Mouse (Mus musculus) stomach, embryonic 14.5 days (tissue): ENCODE results near the gene S100a7a. TPM values are rescaled to one million over a fixed set of nuclear protein-coding genes. Genes with fewer than 3 reads are reported as not detected.
A peak's percentile ranks its signal among the peaks of the same experiment; 100 is the strongest.

Experiments used
- ATAC-seq: fragments of 200-750 bp; cut with Nextera tagmentation; 2 replicates; pipeline ENCODE4 v1.8.0; 2017; ENCODE audit warnings: low read depth, moderate TSS enrichment; ENCODE audit not compliant: insufficient number of reproducible peaks, insufficient read depth, low FRiP score
- H3K27ac ChIP-seq: fragments of 300-500 bp; sonication (generic); 2 replicates; pipeline ENCODE4 v1.5.1; 2014; ENCODE audit warnings: mild to moderate bottlenecking, low read length, moderate library complexity, mixed read lengths
- H3K27me3 ChIP-seq: fragments of 300-500 bp; sonication (generic); 2 replicates; pipeline ENCODE4 v1.6.1; 2014; ENCODE audit warnings: low read length, control low read depth, mixed read lengths; ENCODE audit not compliant: control insufficient read depth, insufficient read depth
- H3K36me3 ChIP-seq: fragments of 300-500 bp; sonication (generic); 2 replicates; pipeline ENCODE4 v1.6.1; 2014; ENCODE audit warnings: mild to moderate bottlenecking, control low read depth, low read length, moderate library complexity, mixed read lengths; ENCODE audit not compliant: control insufficient read depth, insufficient read depth
- H3K4me1 ChIP-seq: fragments of 300-500 bp; sonication (generic); 2 replicates; pipeline ENCODE4 v1.6.1; 2014; ENCODE audit warnings: low read length, control low read depth, mixed read lengths; ENCODE audit not compliant: control insufficient read depth, insufficient read depth
- H3K4me2 ChIP-seq: fragments of 300-500 bp; sonication (generic); replicated peaks from 2 replicates; pipeline ENCODE4 v1.6.1; 2014; ENCODE audit warnings: low read depth, low read length, control low read depth
- H3K4me3 ChIP-seq: fragments of 300-500 bp; sonication (generic); 2 replicates; pipeline ENCODE4 v1.5.1; 2014; ENCODE audit warnings: low read depth, low read length, control low read depth
- H3K9ac ChIP-seq: fragments of 300-500 bp; sonication (generic); replicated peaks from 2 replicates; pipeline ENCODE4 v1.6.1; 2014; ENCODE audit warnings: low read depth, mild to moderate bottlenecking, control low read depth, low read length, moderate library complexity, mixed read lengths
- H3K9me3 ChIP-seq: fragments of 300-500 bp; sonication (generic); 2 replicates; pipeline ENCODE4 v1.6.1; 2016; ENCODE audit warnings: low read depth, low read length, control low read depth; ENCODE audit not compliant: control insufficient read depth
- WGBS: fragments of 180-500 bp; shearing (Covaris S2); extraction: QIAGEN DNeasy Blood & Tissue Kit; methylation state at CpG from one replicate; pipeline ENCODE4 v1.1.7; 2014; 5-methylcytosine and 5-hydroxymethylcytosine counted together
- polyA plus RNA-seq: library from polyadenylated mRNA; unstranded; fragments of >200 nt; fragmentation: Nextera tagmentation; extraction: Ambion mirVana; gene quantifications from 2 replicates; pipeline ENCODE4 v1.2.1, GENCODE M21; 2014

The S100a7a gene
- polyA plus RNA-seq, 1 experiment from 2014 or later, result not detected

DNA sequence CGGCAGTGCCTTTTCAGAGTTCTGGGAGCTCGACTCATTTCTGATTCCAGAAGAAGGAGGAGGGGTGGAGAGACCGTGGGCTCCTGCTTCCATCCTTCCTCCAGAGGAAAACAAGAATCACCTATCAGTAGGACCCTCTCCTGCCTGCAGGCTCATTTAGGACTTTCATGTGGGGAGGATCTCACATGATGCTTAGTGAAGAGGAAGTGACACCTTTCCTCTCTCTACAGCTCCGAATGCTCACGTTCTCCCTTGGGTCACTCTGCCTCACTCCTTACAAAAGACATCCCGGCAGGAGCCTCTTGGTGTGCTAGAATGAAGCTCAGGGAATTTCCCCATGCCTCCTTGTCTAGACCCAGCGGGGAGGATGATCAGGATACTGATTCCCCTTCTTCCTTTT is 32.3 kb upstream of the S100a7a start:
- WGBS, result 46% methylated on average over 7 of the region's 7 CpGs
- H3K36me3 ChIP-seq, result no peaks in the 10 kb centered on the region
- H3K27me3 ChIP-seq, result no peaks in the 10 kb centered on the region
- no peak overlapping the region for H3K9ac ChIP-seq
- no peak overlapping the region for H3K4me3 ChIP-seq
- no peak overlapping the region for H3K27ac ChIP-seq
- no peak for ATAC-seq
- peaks cover 18% of the 10 kb centered on the region for H3K4me1 ChIP-seq
- H3K4me2 ChIP-seq, result no peak overlapping the region
- H3K9me3 ChIP-seq, result no peaks in the 10 kb centered on the region; the same call in 1 of the 2 replicates

DNA sequence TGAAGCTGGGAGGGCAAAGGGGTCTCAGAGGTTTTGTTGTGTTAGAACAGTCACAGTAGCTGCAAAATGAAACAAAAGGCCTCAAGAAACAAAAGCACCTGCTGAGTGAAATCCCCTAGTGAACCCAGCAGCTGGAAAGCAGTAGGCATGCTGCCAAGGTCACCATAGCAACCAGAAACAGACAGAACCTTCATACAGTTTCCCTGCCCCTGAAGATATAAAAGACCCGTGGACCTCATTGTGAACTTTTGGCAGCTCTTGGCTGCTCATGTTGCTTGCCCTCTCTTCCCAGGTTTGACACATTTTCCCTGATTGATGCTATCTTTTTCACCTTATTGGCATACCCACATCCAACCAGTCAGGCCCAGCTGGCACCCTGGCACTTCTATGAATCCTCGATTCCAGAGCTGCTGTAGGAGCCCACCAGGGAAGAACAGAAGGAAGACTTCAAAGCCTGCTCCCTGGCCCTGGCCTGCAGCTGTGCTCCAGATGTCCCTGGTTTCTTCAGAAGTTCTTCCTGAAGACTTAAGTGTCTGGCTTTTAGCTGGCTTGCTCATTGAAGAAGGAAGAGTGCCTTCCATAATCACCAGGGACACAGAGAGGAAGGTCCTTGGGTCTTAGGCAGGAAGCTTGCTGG is 30.3 kb upstream of the S100a7a start:
- H3K4me2 ChIP-seq, result no peak overlapping the region
- no peak overlapping the region for H3K9ac ChIP-seq
- no peaks in the 10 kb centered on the region for H3K27me3 ChIP-seq
- no peak overlapping the region for H3K4me3 ChIP-seq
- H3K27ac ChIP-seq, result peak overlapping the region; percentile 66; the same call in 1 of the 2 replicates
- ATAC-seq, result peak; percentile 55; the same call in 1 of the 2 replicates
- no peaks in the 10 kb centered on the region for H3K9me3 ChIP-seq
- no peaks in the 10 kb centered on the region for H3K36me3 ChIP-seq
- H3K4me1 ChIP-seq, result peaks cover 18% of the 10 kb centered on the region
- 9% methylated on average over 2 of the region's 2 CpGs for WGBS

DNA sequence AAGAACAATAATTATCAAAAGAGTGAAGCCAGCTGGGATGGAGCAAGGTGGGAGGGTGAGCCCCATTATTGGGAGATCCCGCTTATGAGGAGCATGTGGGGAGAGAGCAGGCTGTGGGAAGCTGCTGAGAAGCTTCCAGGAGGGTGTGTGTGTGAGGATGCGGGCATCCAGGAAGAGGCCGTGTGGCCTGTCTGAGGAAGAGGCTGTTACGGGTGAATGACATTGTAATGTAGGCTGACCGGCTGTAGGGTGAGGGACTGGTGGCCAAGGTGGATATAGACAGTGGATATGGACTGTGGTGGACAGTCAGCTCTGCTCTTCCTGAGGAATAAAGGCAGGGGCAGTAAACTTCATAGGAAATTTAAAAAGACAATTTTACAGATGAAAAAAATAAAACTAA is 28.3 kb upstream of the S100a7a start:
- Histone ChIP-seq H3K36me3 (no peaks in the 10 kb centered on the region), H3K4me1 (peaks cover 18% of the 10 kb centered on the region), H3K9me3 (no peaks in the 10 kb centered on the region), H3K27ac (peak overlapping the region; percentile 90), H3K27me3 (no peaks in the 10 kb centered on the region), H3K9ac (0 out of 2 replicates have a peak overlapping the region, but pooled peaks have one; percentile 6), H3K4me3 (no peak overlapping the region), H3K4me2 (no peak overlapping the region)
- ATAC-seq, result no peak
- 77% methylated on average over 5 of the region's 5 CpGs for WGBS

DNA sequence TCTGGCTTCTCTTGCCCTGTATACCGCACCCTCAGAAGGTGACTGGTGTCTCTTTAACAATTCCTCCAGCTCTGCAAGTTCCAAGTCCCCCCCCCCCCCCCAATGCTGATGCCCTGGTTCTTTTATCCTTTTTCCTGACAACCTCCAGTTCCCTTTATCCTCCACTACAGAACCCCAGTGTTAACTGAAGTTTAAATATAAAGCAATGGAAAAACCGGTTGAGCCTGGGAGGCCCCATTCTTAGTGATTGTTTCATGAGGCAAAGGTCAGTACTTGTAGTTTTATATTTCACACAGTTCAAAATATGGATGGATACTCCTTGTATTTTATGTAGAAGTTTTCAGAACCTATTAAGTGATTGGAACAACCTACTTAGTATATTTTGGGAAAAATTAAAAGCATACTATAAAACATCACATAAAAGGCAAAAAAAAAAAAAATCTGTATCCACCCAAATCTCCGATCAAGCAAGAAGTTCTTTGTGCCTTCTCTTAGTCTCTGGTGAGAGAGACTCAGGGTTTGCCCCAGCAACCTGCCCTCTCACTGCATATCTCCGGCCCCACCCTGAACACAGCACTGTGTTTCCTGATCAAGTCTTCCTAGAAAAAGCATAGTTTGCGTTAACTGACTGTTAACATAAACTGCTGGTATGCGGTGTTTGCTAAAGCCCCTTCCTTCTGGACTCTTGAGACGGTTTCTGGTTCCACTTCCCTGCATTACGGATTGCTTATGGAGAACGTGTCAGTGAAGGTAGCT is 27.4 kb upstream of the S100a7a start:
- no peaks in the 10 kb centered on the region for H3K27me3 ChIP-seq
- peak overlapping the region; percentile 2; the same call in 1 of the 2 replicates for H3K4me2 ChIP-seq
- no peak overlapping the region for H3K4me3 ChIP-seq
- H3K36me3 ChIP-seq, result no peaks in the 10 kb centered on the region
- H3K4me1 ChIP-seq, result peaks cover 18% of the 10 kb centered on the region
- no peak overlapping the region for H3K9ac ChIP-seq
- peak; percentile 72 for ATAC-seq
- no peaks in the 10 kb centered on the region for H3K9me3 ChIP-seq
- H3K27ac ChIP-seq, result peak overlapping the region; percentile 90
- WGBS, result 41% methylated on average over 9 of the region's 9 CpGs

DNA sequence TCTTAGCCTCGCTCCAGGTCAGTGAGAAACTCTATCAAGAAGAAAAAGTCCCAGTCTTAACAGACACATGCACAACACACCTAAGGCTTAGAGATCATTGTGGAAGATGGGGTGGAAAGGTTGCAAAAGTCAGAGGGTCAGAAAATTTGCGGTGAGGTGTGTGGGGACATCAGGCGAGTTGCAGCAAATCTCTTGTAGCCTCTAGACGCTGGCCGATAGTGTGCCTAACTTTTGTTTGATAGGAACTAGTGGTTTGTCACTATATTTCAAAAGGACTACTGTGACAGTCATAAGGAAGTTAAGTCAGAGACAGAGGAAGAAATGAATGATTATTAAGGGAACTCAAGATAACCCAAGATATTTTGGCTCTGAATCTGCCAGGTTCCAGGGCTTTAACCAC is 26.5 kb upstream of the S100a7a start:
- WGBS, result 88% methylated on average over 5 of the region's 5 CpGs
- H3K4me2 ChIP-seq, result 0 out of 2 replicates have a peak overlapping the region, but pooled peaks have one; percentile 2
- H3K4me3 ChIP-seq, result no peak overlapping the region

DNA sequence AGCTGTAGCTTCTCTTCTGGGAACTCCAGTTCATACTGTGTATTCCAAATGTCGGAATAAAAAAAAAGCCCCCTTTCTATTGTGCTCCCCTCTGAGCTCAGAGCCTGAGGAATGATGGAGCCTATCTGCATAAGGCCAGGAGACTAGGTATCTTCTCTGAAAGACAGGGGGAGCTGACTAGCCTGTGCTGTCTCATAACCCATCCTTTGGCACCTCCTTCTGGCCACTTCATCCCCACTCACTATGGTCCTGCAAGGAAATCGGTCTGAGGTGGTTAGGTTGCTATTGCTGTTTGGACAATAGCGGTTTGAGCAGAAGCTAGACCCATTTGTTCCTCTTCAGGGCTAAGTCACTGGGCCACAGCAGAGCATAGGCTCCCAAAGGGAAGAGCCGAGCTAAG is 26.0 kb upstream of the S100a7a start:
- Histone ChIP-seq H3K9ac (no peak overlapping the region), H3K36me3 (no peaks in the 10 kb centered on the region), H3K4me3 (no peak overlapping the region), H3K27me3 (no peaks in the 10 kb centered on the region), H3K4me2 (no peak overlapping the region), H3K4me1 (peaks cover 15% of the 10 kb centered on the region), H3K27ac (no peak overlapping the region; the same call in 1 of the 2 replicates), H3K9me3 (no peaks in the 10 kb centered on the region)
- 60% methylated on average over 4 of the region's 4 CpGs for WGBS
- ATAC-seq, result no peak

More for the DNA sequence above, 26.5 kb upstream of the S100a7a start:
- no peak overlapping the region for H3K9ac ChIP-seq
- no peaks in the 10 kb centered on the region for H3K9me3 ChIP-seq
- peak overlapping the region; percentile 77 for H3K27ac ChIP-seq
- H3K27me3 ChIP-seq, result no peaks in the 10 kb centered on the region
- peaks cover 15% of the 10 kb centered on the region for H3K4me1 ChIP-seq
- H3K36me3 ChIP-seq, result no peaks in the 10 kb centered on the region
- ATAC-seq, result no peak

DNA sequence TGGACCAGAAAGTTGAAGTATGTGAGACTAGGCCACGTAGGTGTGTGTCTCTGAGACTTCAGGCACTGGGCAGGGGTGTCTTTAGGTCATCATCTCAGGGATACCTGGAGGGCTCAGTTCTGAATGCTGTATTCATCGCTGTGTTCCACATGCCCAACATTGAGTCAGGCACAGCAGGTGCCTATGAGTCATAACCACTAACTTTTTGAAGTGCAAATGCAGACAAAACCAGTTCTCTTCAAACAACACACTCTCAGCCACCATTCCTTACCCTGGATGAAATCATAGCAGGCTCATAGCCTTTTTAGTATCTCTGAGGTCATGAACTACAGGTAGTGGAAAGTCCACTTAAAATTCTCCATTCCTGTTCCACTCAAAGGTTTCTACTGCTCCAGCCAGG is 24.5 kb upstream of the S100a7a start:
- Histone ChIP-seq H3K4me3 (no peak overlapping the region), H3K4me2 (no peak overlapping the region), H3K27ac (no peak overlapping the region), H3K27me3 (no peaks in the 10 kb centered on the region), H3K9me3 (no peaks in the 10 kb centered on the region), H3K9ac (no peak overlapping the region), H3K36me3 (no peaks in the 10 kb centered on the region), H3K4me1 (peaks cover 4% of the 10 kb centered on the region; the same call in 1 of the 2 replicates)
- ATAC-seq, result no peak
- WGBS, result 71% methylated on average over 2 of the region's 2 CpGs

DNA sequence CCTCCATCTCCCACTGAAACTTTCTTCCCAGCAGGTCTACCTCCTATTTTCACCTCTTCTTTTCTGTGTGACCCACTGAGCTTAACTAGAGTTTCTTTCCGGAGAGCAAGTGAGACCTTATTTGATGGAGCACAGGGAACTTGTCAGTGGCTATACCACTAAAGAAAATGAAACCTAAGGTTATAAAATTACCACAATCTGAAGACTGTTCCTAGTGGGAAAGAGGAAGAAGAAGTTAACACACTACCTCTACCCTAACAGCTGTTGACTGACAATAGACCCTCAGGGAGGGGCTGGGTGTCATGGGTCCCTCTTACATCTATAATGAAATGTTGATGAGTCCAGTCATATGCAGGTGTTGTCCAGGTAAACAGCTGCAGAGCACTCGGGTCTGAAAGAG is 21.8 kb upstream of the S100a7a start:
- Histone ChIP-seq H3K4me3 (no peak overlapping the region), H3K36me3 (no peaks in the 10 kb centered on the region), H3K27ac (no peak overlapping the region), H3K27me3 (no peaks in the 10 kb centered on the region), H3K4me2 (no peak overlapping the region), H3K9ac (no peak overlapping the region), H3K9me3 (no peaks in the 10 kb centered on the region), H3K4me1 (no peaks in the 10 kb centered on the region)
- no peak for ATAC-seq
- 78% methylated on average over 2 of the region's 2 CpGs for WGBS
